Mouse (Mus musculus) layer of hippocampus, postnatal 10 days (tissue): ENCODE measurements around the gene Lingo4. TPM values are rescaled to one million over a fixed set of nuclear protein-coding genes. Genes with fewer than 3 reads are reported as not detected.

Experiments
- DNase-seq, 2 experiments: peaks; one replicate each; pipeline ENCODE4 v3.0.0; 2021; ENCODE audit warnings: low spot score in 2 of 2
- long read RNA-seq: library from polyadenylated mRNA; stranded (forward); transcript quantifications from one replicate; pipeline ENCODE4 v2.0.0, GENCODE M21; 2023
- total RNA-seq, 2 experiments: library from RNA; stranded (reverse); gene quantifications; 2 replicates each; pipeline ENCODE4 v1.2.3; 2021

Lingo4 gene
- 1 to 10 TPM; 1.3 to 1.5 TPM for total RNA-seq
- long read RNA-seq: 0 reads

- DNase-seq: no peak
These were observed at the start of gene Lingo4 for GRCm38 (mm10) chr3:94398217-94398616. Gene Lingo4, plus strand, starts transcription at chr3:94398517.

GRCm38 (mm10) chr3:94360812-94361211 lies 37.5 kb upstream of the Lingo4 start:
- DNase-seq: peak; percentile 45 to 61

- DNase-seq: no peak
These were observed 36.2 kb upstream of the Lingo4 start, which contains the start of gene C2cd4d for GRCm38 (mm10) chr3:94362138-94362537. Gene C2cd4d, plus strand, starts transcription at chr3:94362438.

DNA sequence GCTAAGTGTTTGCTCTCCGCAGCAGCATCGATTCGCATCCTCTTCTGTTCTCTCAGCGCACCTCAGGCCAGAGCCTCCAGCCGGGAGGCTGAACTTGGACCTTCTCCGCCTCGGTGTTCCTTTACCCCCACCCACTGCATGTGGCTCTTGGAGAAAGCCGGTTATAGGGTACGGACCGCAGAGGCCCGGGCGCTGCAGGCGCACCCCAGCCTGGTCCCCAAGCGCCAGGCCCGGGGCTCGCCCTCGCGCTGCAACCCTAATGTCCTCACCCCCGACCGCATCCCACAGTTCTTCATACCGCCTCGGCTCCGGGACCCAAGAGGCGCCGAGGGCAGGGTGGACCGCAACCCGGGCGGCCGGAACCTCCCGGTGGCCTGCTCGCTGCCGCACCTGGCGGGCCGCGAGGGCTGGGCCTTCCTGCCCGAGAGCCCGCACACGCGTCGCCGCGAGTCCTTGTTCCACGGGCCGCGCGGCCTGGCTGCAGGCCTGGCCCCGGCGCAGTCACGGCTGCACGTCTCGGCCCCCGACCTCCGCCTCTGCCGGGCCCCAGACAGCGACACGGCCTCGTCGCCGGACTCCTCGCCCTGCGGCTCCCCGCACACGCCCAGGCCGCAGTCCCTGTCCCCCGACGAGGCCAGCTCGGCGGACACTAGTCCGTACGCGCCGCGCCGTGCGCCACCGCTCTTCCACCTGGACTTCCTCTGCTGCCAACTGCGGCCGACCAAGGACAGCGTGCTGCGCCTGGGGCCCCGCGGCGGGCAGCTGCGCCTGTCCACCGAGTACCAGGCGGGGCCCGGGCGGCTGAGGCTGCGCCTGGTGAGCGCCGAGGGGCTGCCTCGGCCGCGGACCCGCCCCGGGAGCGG lies 34.8 kb upstream of the Lingo4 start:
- peak; percentile 49 to 66 for DNase-seq

- no peak for DNase-seq
These were observed 34.2 kb upstream of the Lingo4 start for GRCm38 (mm10) chr3:94364154-94364526.

DNA sequence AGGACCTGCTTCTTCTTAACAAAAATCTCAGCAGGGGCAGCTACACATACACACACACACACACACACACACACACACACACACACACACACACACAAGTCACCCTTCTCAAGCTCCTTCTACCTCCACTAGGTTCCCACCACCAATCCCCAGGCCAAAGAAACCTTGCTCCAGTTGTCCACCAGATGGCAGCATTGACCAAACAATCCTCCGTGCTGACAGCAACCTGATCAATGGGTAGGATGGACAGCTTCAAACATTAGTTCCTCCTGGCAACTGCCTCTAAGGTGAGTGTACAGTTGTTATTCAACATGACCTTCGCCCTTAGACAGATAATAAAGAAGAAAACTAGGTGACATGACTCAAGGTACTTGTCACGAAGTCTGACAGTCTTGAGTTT lies 31.6 kb upstream of the Lingo4 start:
- peak; percentile 87 for DNase-seq

DNA sequence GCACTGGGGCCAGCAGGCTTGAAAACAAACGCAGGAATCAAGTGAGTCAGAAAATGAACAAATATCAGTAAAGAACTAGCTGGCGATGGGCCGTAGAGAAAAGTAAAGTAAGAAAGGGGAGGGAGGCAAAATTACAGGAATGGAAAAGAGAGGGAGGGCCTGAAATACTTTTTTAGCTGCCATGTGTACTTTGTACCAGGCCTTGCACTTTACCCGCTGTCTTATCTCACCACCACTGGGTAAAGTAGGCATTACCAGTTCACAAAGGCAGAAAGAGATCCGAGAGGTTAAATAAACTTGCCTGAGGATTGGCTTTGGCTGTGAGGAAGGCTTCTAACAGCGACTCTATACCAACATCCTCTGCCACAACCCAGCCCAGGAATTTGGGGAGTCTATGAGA lies 30.8 kb upstream of the Lingo4 start:
- DNase-seq: no peak

DNA sequence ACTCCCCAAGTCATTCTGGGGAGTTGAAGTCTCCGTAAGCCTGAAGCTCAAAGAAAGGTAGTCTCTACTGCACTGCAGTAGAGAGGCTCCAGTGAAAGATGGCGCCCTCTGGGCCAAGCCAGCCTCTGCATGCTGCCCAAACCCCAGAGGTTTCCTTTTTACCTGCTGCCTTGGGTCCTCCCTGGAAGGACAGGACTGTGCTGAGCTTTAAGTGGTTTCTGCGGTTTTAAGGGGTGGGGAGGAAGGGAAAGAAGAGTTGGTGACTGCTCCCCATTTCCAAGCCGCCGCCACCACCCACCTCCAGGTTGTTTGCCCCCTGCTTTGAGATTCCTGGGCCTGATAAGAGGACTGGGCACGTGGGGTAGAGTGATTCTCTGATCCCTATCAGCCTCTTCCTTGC lies 29.7 kb upstream of the Lingo4 start:
- DNase-seq: no peak

DNA sequence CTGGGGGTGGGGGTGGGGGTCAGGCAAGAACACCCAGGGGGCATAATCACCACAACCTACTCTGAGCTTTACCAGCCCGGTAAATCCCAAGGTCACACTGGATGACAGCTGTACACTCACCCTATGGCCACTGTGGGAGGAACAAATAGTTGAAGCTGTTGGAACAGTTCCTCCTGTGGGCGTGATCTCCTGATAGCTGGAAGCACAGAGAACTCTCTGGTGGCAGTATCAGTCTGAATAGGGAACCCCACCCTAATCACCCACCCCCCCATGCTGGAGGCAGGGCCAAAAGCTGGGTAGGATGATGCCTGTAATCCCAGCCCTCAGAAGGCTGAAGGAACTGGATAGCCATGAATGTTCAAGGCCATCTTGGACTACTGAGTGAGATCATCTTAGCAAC lies 28.6 kb upstream of the Lingo4 start:
- DNase-seq: no peak

DNA sequence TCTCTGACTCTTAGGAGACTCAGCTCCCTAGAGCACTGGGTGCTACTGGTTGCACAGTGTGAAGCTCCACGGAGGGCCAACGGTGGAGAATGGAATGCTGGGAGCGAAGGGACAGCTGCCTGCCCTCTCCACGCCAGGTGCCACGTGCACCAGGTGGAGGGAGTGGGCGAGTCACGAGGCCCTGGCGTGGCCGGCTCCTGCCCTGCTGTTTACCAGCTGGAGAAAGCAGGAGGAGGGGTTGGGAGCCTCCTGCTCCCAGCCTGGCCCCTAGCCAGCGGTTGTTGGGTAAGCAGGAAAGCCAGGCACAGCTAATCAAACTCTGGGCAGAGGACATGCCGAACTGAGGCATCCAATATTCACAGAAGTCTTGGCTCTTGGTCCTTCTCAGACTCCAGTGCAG lies 26.7 kb upstream of the Lingo4 start:
- DNase-seq: peak; percentile 69 to 72

DNA sequence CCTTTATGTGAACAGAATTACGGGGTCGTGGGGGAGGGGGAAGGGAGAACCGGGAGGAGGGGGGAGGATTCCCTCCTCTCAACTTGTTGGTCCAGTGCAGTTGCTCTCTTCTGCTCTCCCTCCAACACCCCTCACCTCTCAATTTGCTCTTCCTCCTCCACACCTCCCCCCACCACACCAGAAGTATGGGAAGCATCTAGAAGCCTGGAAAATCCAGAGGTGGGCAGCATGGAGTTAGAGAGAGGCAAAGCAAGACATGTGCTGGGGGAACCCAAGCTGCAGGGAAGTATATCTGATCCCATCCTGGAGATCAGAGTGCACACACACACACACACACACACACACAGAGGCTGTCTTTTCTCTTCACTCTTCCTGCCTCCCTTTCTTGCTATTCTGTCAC lies 26.3 kb upstream of the Lingo4 start:
- DNase-seq: no peak

GRCm38 (mm10) chr3:94372641-94373040 lies 25.7 kb upstream of the Lingo4 start, which contains the start of gene Rorc:
Gene Rorc, plus strand, starts transcription at chr3:94372794.
- no peak for DNase-seq

DNA sequence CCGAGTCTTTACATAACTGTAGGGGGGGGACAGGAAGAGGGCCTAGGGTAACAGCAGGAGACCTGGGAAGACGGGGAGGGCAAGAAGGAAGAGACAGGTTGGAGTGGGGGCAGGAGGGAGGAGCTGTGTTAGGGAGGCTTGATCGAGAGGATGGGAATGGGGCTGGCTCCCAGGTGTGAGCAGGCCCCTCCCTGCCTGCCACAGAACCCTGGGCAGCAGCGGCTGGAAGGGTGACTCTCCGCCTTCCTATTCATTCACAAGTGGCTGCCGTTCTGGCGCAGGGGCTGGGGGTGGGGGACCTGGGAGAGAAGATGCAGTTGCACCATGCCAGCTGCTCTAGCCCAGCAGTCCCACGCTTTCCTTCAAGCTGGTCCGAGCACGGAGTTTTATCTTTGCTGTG lies 25.2 kb upstream of the Lingo4 start:
- no peak for DNase-seq

DNA sequence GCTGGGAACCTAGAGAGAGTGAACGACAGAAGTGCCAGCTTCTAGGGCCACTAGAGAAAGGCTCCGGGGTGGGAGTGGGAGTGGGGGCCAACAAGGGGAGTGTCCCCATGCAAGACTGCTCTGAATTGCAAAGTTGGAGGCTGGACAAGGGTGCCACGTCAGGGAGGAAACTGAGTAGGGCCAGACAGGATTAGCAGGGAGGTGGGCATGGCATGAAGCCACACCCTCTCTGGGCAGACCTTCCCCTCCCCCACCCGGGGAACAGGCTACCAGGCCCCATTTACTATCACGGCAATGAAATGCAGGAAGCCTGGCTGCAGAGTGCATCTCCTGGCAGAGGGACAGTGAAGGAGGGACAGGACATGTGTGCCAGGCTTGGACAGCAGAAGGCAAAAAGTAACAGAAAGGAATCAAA lies 24.7 kb upstream of the Lingo4 start:
- peak; percentile 35 to 49 for DNase-seq

DNA sequence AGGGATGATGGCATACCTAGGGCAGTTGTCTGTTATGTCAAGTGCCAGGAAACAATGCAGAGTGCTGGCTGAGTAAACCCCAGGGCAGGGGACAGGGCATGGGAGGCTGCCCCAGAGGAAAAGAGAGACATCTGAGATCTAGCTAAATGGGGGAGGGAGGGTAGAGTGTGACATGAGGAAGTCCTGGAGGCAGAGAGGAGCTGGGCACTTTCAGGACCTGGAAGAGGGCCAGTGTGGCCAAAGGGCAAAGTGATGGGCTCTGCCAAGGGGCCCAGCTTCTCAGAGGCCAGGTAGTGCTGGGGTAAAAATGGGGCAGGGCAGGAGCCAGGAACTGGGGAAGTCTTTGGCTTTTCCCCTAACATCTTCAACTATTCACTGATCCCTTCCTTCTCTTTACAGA lies 23.7 kb upstream of the Lingo4 start:
- DNase-seq: no peak

GRCm38 (mm10) chr3:94375146-94375545 lies 23.2 kb upstream of the Lingo4 start:
- DNase-seq: no peak

GRCm38 (mm10) chr3:94375861-94376260 lies 22.5 kb upstream of the Lingo4 start:
- DNase-seq: no peak

- DNase-seq: no peak
These were observed 21.0 kb upstream of the Lingo4 start for GRCm38 (mm10) chr3:94377028-94377923.

DNA sequence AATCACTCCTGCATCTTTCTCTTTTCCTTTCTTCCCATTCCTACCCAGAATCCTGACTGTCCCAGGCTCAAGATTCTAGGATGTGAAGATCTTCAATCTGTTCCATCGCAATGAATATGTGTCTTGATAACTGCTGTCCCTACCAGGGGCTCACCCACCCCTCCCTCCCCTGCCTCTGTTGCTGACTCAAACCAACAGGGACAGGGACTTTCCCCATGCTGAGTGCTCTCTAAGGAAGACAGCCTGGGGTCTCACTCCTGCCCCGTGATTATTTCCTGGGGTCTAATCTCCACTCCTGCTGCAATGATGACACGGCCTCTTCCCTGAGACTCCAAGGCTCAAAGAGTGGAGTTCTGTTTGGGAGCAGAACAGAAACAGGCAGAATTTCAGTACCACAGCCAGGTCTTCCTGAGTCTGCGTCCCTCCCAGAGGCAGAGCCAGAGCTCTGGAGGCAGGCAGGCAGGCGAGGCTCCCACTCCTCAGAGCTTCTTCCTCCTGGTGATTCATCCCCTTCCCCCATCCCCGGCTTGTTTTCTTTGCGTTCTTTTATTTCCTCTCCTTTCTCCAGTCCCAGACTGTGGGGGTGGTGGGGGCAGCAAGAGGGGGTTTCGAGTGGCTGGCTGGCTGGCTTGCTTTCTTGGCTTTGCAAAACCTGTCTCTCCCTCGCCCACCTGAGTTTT lies 18.3 kb upstream of the Lingo4 start:
- no peak for DNase-seq

DNA sequence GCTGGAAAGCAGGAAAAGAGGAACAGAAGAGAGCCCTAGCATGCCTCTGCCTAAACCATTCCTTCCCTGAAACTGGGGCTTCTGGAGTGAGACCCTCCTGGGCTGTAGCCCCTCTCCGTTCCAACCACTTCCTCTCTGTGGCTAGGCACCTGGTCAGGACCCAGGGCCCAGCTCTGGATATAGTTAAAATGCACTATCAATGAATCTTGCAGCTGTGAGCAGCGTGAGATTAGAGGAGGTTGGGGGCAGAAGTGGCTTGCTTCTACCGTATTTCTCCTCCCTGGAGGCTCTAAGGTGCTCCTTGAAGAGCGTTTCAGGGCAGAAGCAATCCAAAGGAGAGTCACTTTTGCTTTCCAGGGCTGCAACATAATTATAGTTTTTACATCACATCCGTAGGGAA lies 16.0 kb upstream of the Lingo4 start:
- DNase-seq: no peak

GRCm38 (mm10) chr3:94383476-94383875 lies 14.8 kb upstream of the Lingo4 start:
- DNase-seq: no peak
